Mouse (Mus musculus) CH12.LX (cell line): Measurements from ENCODE around the gene Plcb1.

Experiments
- CHD1 ChIP-seq: IDR thresholded peaks from 2 replicates; pipeline ENCODE4 v1.6.1; 2012; ENCODE audit warnings: low read depth, low read length, improper control_type of control experiment, inconsistent platforms
- CHD2 ChIP-seq: IDR thresholded peaks from 2 replicates; pipeline ENCODE4 v1.6.1; 2011; ENCODE audit warnings: low read length, improper control_type of control experiment
- CTCF ChIP-seq, 2 experiments: IDR thresholded peaks in 1 of 2; conservative IDR thresholded peaks in 1 of 2; 2 replicates each; pipeline ENCODE4 v1.5.1; 2011 to 2012; ENCODE audit warnings: low read depth in 2 of 2, low read length in 2 of 2, improper control_type of control experiment in 1 of 2, inconsistent platforms in 1 of 2, mild to moderate bottlenecking in 1 of 2, moderate library complexity in 1 of 2
- ETS1 ChIP-seq: conservative IDR thresholded peaks from 2 replicates; pipeline ENCODE4 v1.6.1; 2012; ENCODE audit warnings: low read depth, mild to moderate bottlenecking, inconsistent platforms, low read length, improper control_type of control experiment, moderate library complexity
- MAX ChIP-seq: IDR thresholded peaks from 2 replicates; pipeline ENCODE4 v1.6.1; 2011; ENCODE audit warnings: low read length, improper control_type of control experiment
- POLR2AphosphoS2 ChIP-seq: IDR thresholded peaks from 2 replicates; pipeline ENCODE4 v1.6.1; 2011; ENCODE audit warnings: low read depth, low read length, improper control_type of control experiment
- SMC3 ChIP-seq: IDR thresholded peaks from 2 replicates; pipeline ENCODE4 v1.6.1; 2011; ENCODE audit warnings: low read depth, low read length, improper control_type of control experiment
- USF1 ChIP-seq: IDR thresholded peaks from 2 replicates; pipeline ENCODE4 v1.6.1; 2014; ENCODE audit warnings: low read depth, mild to moderate bottlenecking, inconsistent platforms, low read length, improper control_type of control experiment
- USF2 ChIP-seq: conservative IDR thresholded peaks from 2 replicates; pipeline ENCODE4 v1.6.1; 2011; ENCODE audit warnings: low read depth, low read length, improper control_type of control experiment
- ZNF384 ChIP-seq: IDR thresholded peaks from 2 replicates; pipeline ENCODE4 v1.6.1; 2012; ENCODE audit warnings: low read depth, low read length, improper control_type of control experiment, inconsistent platforms

- TF ChIP-seq USF2 (no peak), POLR2AphosphoS2 (no peak), USF1 (no peak), CTCF (conservative IDR thresholded peaks at IDR 0.05 in 1 of 2, IDR thresholded peaks at IDR 0.05 in 1 of 2; ENCODE audit: low read depth in 2 of 2, low read length in 2 of 2) (no peak), CHD1 (no peak), ZNF384 (no peak), SMC3 (no peak), CHD2 (no peak), MAX (no peak), ETS1 (no peak)
Measured at GRCm38 (mm10) chr2:134920611-134921280, 134.9 kb downstream of the Plcb1 start.
